Mouse (Mus musculus): ENCODE data around the gene Slc35f3. TPM values are rescaled to one million over a fixed set of nuclear protein-coding genes. Genes with fewer than 3 reads are reported as not detected.

Gene Slc35f3
- polyA plus RNA-seq, 1 experiment from 2014 or later: 0.14 TPM

GRCm38 (mm10) chr8:126438937-126439336 lies 140.6 kb downstream of the Slc35f3 start:
- Histone ChIP-seq H3K36me3 (replicated peaks; ENCODE audit: control insufficient read depth, insufficient read depth, low read depth, low read length) (no peaks in the 10 kb centered on the region), H3K4me3 (ENCODE audit: low read depth, low read length) (no peak overlapping the region), H3K27ac (replicated peaks; ENCODE audit: low read depth, low read length) (no peak overlapping the region), H3K27me3 (ENCODE audit: control insufficient read depth, insufficient read depth, low read length) (no peaks in the 10 kb centered on the region), H3K9me3 (replicated peaks; ENCODE audit: control insufficient read depth, low read length) (no peaks in the 10 kb centered on the region), H3K4me2 (ENCODE audit: low read depth, low read length) (no peak overlapping the region), H3K4me1 (ENCODE audit: control insufficient read depth, insufficient read depth, low read length) (no peaks in the 10 kb centered on the region), H3K9ac (replicated peaks; ENCODE audit: low read length) (no peak overlapping the region)
- no peak for DNase-seq (ENCODE audit: low spot score)
- 65% methylated on average over 2 of the region's 2 CpGs for WGBS
- ATAC-seq (replicated peaks; ENCODE audit: insufficient number of reproducible peaks, low FRiP score, low TSS enrichment, low read depth): no peak

Other genes starting within 250 kb of the Slc35f3 start
- 47.8 and 56.5 TPM in 2 replicates for gene Coa6, start 124.0 kb downstream of the Slc35f3 start, polyA plus RNA-seq (2014; fragmentation: Nextera tagmentation; extraction: Ambion mirVana)
- 2.6 and 3.4 TPM in 2 replicates for gene Tarbp1, start 176.5 kb downstream of the Slc35f3 start, polyA plus RNA-seq (2014; fragmentation: Nextera tagmentation; extraction: Ambion mirVana)